Mouse (Mus musculus) liver, postnatal 0 days (tissue): ENCODE measurements around the gene 4931422A03Rik. TPM values are rescaled to one million over a fixed set of nuclear protein-coding genes. Genes with fewer than 3 reads are reported as not detected.
A peak's percentile ranks its signal among the peaks of the same experiment; 100 is the strongest.

Experiments used
- ATAC-seq: fragments of 200-750 bp; cut with Nextera tagmentation; 2 replicates; pipeline ENCODE4 v1.8.0; 2017; ENCODE audit warnings: mild to moderate bottlenecking, moderate library complexity
- DNase-seq: peaks from one replicate; pipeline ENCODE4 v3.0.0-alpha.2; 2016
- H3K27ac ChIP-seq: fragments of 300-500 bp; sonication (generic); 2 replicates; pipeline ENCODE4 v1.5.1; 2014; ENCODE audit warnings: antibody characterized with exemption, moderate library complexity, mild to moderate bottlenecking, low read depth
- H3K27me3 ChIP-seq: fragments of 300-500 bp; sonication (generic); 2 replicates; pipeline ENCODE4 v1.6.1; 2014; ENCODE audit warnings: low read length, control low read depth, mixed read lengths; ENCODE audit not compliant: insufficient read depth
- H3K36me3 ChIP-seq: fragments of 300-500 bp; sonication (generic); replicated peaks from 2 replicates; pipeline ENCODE4 v1.6.1; 2014; ENCODE audit warnings: mild to moderate bottlenecking, control low read depth, low read length, moderate library complexity, mixed read lengths; ENCODE audit not compliant: insufficient read depth
- H3K4me1 ChIP-seq: fragments of 300-500 bp; sonication (generic); 2 replicates; pipeline ENCODE4 v1.6.1; 2014; ENCODE audit warnings: antibody characterized with exemption, mild to moderate bottlenecking, control low read depth; ENCODE audit not compliant: insufficient read depth
- H3K4me2 ChIP-seq: fragments of 300-500 bp; sonication (generic); 2 replicates; pipeline ENCODE4 v1.6.1; 2014; ENCODE audit warnings: low read depth, mild to moderate bottlenecking, low read length, moderate library complexity, mixed read lengths
- H3K4me3 ChIP-seq: fragments of 300-500 bp; sonication (generic); 2 replicates; pipeline ENCODE4 v1.5.1; 2014; ENCODE audit warnings: low read depth, low read length
- H3K9ac ChIP-seq: fragments of 300-500 bp; sonication (generic); replicated peaks from 2 replicates; pipeline ENCODE4 v1.6.1; 2014; ENCODE audit warnings: mild to moderate bottlenecking, moderate library complexity
- H3K9me3 ChIP-seq: fragments of 300-500 bp; sonication (generic); 2 replicates; pipeline ENCODE4 v1.6.1; 2016; ENCODE audit warnings: mild to moderate bottlenecking, control low read depth, low read length, mixed read lengths
- CTCF ChIP-seq: sonication (generic); IDR thresholded peaks from 2 replicates; pipeline ENCODE4 v1.5.1; 2016; ENCODE audit warnings: antibody characterized with exemption, low read depth
- EP300 ChIP-seq: IDR thresholded peaks from 2 replicates; pipeline ENCODE4 v1.6.1; 2016; ENCODE audit warnings: antibody characterized with exemption, low read depth, mild to moderate bottlenecking
- WGBS: fragments of 180-500 bp; shearing (Covaris S2); extraction: QIAGEN DNeasy Blood & Tissue Kit; methylation state at CpG from one replicate; pipeline ENCODE4 v1.1.7; 2014; ENCODE audit not compliant: insufficient replicate concordance; 5-methylcytosine and 5-hydroxymethylcytosine counted together
- polyA plus RNA-seq: library from polyadenylated mRNA; unstranded; fragments of >200 nt; fragmentation: Nextera tagmentation; extraction: Ambion mirVana; gene quantifications from 2 replicates; pipeline ENCODE4 v1.2.1, GENCODE M21; 2015

The 4931422A03Rik gene
- polyA plus RNA-seq, 1 experiment from 2014 or later = 1.5 TPM

DNA sequence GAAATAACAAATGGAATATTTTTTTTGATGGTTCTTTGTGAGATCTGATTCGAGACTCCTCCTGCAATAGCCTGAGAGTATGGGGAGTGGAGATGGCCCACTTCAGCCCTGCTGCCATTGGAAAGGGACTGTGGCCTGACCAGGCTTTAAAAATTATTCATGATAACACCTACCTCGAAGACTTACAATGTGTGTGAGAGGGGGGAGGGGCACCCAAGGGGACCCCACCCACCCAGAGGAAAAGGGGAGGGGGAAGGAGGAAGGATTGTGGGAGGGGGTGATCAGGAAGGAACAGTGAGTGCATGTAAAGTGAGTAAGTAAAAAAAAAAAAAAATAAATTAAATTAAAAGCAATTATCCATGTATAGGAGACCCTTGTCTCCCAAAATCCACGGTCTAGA, 69.5 kb downstream of the 4931422A03Rik start:
- H3K4me3 ChIP-seq = peak overlapping the region; percentile 53
- ATAC-seq (no peak), DNase-seq (no peak)
- peaks cover 8% of the 10 kb centered on the region; the same call in 1 of the 2 replicates for H3K36me3 ChIP-seq
- H3K4me1 ChIP-seq = peaks cover 28% of the 10 kb centered on the region
- no peak for TF ChIP-seq EP300
- no peak for TF ChIP-seq CTCF
- peak overlapping the region; percentile 75 for H3K9ac ChIP-seq
- H3K9me3 ChIP-seq = no peaks in the 10 kb centered on the region
- peak overlapping the region; percentile 67 for H3K4me2 ChIP-seq
- 38% methylated on average over 3 of the region's 3 CpGs for WGBS
- peak overlapping the region; percentile 94 for H3K27ac ChIP-seq
- H3K27me3 ChIP-seq = no peaks in the 10 kb centered on the region

DNA sequence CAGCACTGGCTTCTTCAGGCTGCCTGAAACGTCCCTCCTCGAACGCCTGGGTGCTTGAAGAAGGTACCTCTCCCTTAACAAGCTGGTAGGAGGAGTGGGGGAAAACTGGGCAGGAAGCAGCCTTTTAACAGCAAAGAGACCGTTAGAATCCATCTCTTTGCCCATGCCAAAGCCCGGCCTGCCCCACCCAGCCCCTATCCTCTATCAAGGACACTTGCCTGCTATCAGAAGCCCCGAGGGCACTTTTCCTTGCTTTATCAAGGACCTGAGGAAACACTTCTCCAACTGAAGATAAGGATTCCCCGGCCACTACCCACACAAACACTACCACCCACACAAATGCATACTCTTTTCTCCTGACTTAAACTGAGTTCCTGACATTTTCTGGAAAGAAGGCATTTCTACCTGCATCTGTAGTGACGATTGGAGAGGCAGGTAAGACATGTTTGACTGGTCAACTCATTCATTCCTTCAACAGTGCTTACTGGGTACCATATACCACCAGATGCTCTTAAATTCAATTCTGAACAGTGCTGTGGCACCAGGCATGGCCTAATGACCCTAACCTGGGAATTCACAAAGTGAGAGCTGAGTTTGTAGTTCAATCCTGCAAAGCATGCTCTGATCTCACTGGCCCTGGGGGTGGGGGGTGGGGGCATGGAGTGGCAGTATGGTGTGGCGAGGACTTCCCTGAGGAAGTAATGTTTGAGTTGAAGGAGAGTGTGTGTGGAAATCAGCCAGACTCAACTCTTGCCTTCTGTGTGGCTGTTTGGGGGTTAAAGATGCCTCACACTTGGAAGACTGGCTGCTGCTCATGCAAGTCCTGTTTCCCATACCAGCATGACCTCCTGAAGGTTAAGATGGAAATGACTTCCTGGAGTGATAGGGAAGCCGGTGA, 70.3 kb downstream of the 4931422A03Rik start, which contains the start of gene Lmo2:
Gene Lmo2 (plus strand): TSS at position 338 of the 898 bp plus-strand sequence.
- H3K27ac ChIP-seq = peak within 1 kb of the TSS; percentile 94
- WGBS = 30% methylated on average over 10 of the region's 10 CpGs
- peak within 1 kb of the TSS; percentile 75 for H3K9ac ChIP-seq

DNA sequence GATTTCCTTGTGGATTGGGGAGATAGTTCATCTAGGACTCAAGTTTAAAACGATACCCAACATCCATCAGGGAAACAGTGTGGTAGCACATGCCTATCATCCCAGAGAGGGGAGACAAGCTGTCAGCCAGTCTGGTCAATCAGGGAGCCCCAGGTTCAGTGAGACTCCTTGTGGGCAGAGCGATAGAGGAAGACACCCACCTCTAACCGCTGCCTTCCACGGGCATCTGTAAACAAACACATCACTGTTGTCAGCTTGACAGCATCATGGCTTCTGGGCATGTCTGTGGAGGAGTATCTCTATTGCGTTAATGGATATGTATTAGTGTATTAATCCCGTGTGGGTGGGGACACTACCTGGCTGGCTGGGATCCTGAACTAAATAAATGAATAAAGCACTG, 71.3 kb downstream of the 4931422A03Rik start:
- Histone ChIP-seq H3K27me3 (no peaks in the 10 kb centered on the region), H3K27ac (peak overlapping the region; percentile 94), H3K9me3 (no peaks in the 10 kb centered on the region), H3K4me1 (peaks cover 21% of the 10 kb centered on the region), H3K4me2 (peak overlapping the region; percentile 67), H3K36me3 (no peaks in the 10 kb centered on the region), H3K4me3 (peak overlapping the region; percentile 53; the same call in 1 of the 2 replicates), H3K9ac (peak overlapping the region; percentile 75)
- DNase-seq (peak; percentile 79), ATAC-seq (peak; percentile 90)
- 51% methylated on average over 6 of the region's 6 CpGs for WGBS
- TF ChIP-seq EP300 (peak; percentile 98), CTCF (peak; percentile 22)

More for the DNA sequence above, 70.3 kb downstream of the 4931422A03Rik start, which contains the start of gene Lmo2:
- peak within 1 kb of the TSS; percentile 67 for H3K4me2 ChIP-seq
- ATAC-seq = peak; percentile 28
- H3K4me1 ChIP-seq = peaks cover 25% of the 10 kb centered on the region
- H3K36me3 ChIP-seq = peaks cover 4% of the 10 kb centered on the region; the same call in 1 of the 2 replicates
- TF ChIP-seq CTCF (no peak), EP300 (peak; percentile 96)
- DNase-seq = peak; percentile 57
- no peaks in the 10 kb centered on the region for H3K9me3 ChIP-seq
- no peaks in the 10 kb centered on the region for H3K27me3 ChIP-seq
- peak within 1 kb of the TSS; percentile 53 for H3K4me3 ChIP-seq

DNA sequence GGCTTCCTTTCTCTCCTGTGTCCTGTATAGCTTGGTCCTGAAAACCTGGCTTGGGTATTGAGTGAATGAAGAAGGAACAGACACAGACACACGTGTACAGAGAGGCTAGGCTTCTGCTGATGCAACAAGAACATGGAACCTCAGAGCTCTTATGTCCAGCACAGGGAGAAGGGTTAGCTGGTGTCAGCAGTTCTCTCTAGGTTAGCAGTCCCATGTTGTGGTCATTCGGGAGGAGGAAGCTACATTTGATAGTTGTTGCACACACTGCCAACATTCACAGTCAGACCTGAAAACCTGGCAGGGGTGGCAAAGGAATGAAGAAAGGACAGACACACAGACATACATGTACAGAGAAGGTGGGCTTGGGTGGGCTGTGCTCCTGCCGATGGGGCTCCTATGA, 72.4 kb downstream of the 4931422A03Rik start:
- Histone ChIP-seq H3K4me2 (no peak overlapping the region), H3K9ac (no peak overlapping the region), H3K27ac (peak overlapping the region; percentile 94), H3K9me3 (no peaks in the 10 kb centered on the region), H3K4me1 (peaks cover 16% of the 10 kb centered on the region), H3K4me3 (no peak overlapping the region), H3K27me3 (no peaks in the 10 kb centered on the region), H3K36me3 (no peaks in the 10 kb centered on the region)
- TF ChIP-seq EP300 (no peak), CTCF (no peak)
- DNase-seq = no peak
- no peak for ATAC-seq
- 64% methylated on average over 3 of the region's 3 CpGs for WGBS

DNA sequence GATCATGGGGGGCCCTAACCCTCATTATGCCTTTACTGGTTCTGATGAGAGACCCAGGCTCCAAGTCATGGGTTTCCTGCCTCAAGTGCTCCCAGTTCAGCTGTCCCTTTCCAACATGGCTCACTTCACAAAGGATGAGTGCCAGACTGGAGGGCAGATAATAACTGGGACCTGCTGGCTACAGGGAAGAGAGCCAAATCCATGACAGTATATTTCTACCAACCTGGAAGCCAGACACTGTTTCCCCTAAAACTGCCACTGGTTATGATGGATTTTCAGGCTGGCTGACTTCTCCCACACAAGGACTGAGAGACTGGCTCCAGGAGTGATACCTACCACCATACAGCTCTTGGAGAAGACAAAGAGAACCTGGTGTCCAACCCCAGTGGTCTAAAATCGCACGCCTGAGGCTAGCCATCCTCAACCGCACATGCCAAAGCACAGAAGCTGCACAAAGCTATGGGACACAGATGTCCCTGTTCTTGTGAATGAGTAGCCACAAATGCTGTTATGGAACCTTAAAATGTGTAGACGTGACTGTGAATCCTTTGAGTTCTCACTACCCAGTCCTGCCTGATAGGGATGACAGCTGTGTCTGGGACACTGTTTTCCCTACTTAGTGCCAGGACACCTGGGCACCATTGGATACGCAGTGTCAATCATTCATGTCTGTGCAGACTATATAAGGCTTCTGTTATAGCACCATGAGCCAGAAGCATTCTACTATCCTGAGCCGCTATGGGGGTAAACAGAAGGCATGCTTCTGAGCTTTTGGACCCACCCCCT, 74.9 kb downstream of the 4931422A03Rik start:
- no peaks in the 10 kb centered on the region for H3K36me3 ChIP-seq
- H3K4me2 ChIP-seq = no peak overlapping the region
- H3K27ac ChIP-seq = no peak overlapping the region
- ATAC-seq = no peak
- peaks cover 16% of the 10 kb centered on the region for H3K4me1 ChIP-seq
- WGBS = 90% methylated on average over 6 of the region's 6 CpGs
- no peak overlapping the region for H3K9ac ChIP-seq
- H3K4me3 ChIP-seq = no peak overlapping the region
- no peaks in the 10 kb centered on the region for H3K9me3 ChIP-seq
- H3K27me3 ChIP-seq = no peaks in the 10 kb centered on the region
- no peak for TF ChIP-seq CTCF
- TF ChIP-seq EP300 = no peak
- no peak for DNase-seq
